Mouse (Mus musculus) liver, embryonic 14.5 days (tissue): Measurements from ENCODE around the gene Rft1. TPM values are rescaled to one million over a fixed set of nuclear protein-coding genes. Genes with fewer than 3 reads are reported as not detected.

ENCODE experiments used
- ATAC-seq: fragments of 200-750 bp; cut with Nextera tagmentation; 2 replicates; pipeline ENCODE4 v1.8.0; 2017; ENCODE audit warnings: moderate number of reproducible peaks, mild to moderate bottlenecking, moderate library complexity; ENCODE audit not compliant: insufficient read depth
- DNase-seq, 3 experiments: peaks; one replicate each; pipeline ENCODE4 v3.0.0-alpha.2; 2012 to 2013; ENCODE audit warnings: low read depth in 3 of 3, low spot score in 3 of 3
- H3K27ac ChIP-seq: fragments of 300-500 bp; sonication (generic); 2 replicates; pipeline ENCODE4 v1.5.1; 2014; ENCODE audit warnings: moderate library complexity, mild to moderate bottlenecking, control low read depth, inconsistent platforms
- H3K27me3 ChIP-seq: fragments of 300-500 bp; sonication (generic); 2 replicates; pipeline ENCODE4 v1.6.1; 2014; ENCODE audit warnings: mild to moderate bottlenecking, low read length, moderate library complexity; ENCODE audit not compliant: control insufficient read depth, insufficient read depth
- H3K36me3 ChIP-seq: fragments of 300-500 bp; sonication (generic); replicated peaks from 2 replicates; pipeline ENCODE4 v1.6.1; 2014; ENCODE audit warnings: low read depth; ENCODE audit not compliant: control insufficient read depth, insufficient read depth
- H3K4me1 ChIP-seq, 2 experiments: fragments of 200-500 bp in 1 of 2; fragments of 300-500 bp in 1 of 2; sonication (generic) in 1 of 2; replicated peaks; 2 replicates each; pipeline ENCODE4 v1.6.1; 2012 to 2014; ENCODE audit warnings: antibody characterized with exemption in 1 of 2, inconsistent platforms in 1 of 2, low read length in 1 of 2; ENCODE audit not compliant: control insufficient read depth in 2 of 2, insufficient read depth in 2 of 2
- H3K4me2 ChIP-seq: fragments of 300-500 bp; sonication (generic); 2 replicates; pipeline ENCODE4 v1.6.1; 2014; ENCODE audit warnings: low read depth, mild to moderate bottlenecking, control low read depth, moderate library complexity
- H3K4me3 ChIP-seq, 2 experiments: fragments of 200-500 bp in 1 of 2; fragments of 300-500 bp in 1 of 2; sonication (generic) in 1 of 2; 2 replicates each; pipeline ENCODE4 v1.5.1; 2012 to 2014; ENCODE audit warnings: low read depth in 2 of 2, low read length in 2 of 2, mild to moderate bottlenecking in 2 of 2, control low read depth in 1 of 2, inconsistent platforms in 1 of 2, moderate library complexity in 1 of 2; ENCODE audit not compliant: insufficient read depth in 1 of 2
- H3K9ac ChIP-seq: fragments of 300-500 bp; sonication (generic); replicated peaks from 2 replicates; pipeline ENCODE4 v1.6.1; 2014; ENCODE audit warnings: mild to moderate bottlenecking, control low read depth, moderate library complexity
- H3K9me3 ChIP-seq: fragments of 300-500 bp; sonication (generic); 2 replicates; pipeline ENCODE4 v1.6.1; 2016; ENCODE audit warnings: low read length, mixed read lengths; ENCODE audit not compliant: control insufficient read depth
- CTCF ChIP-seq: IDR thresholded peaks from 2 replicates; pipeline ENCODE4 v1.5.1; 2016; ENCODE audit warnings: antibody characterized with exemption, low read depth, control low read depth
- EP300 ChIP-seq: IDR thresholded peaks from 2 replicates; pipeline ENCODE4 v1.6.1; 2016; ENCODE audit warnings: antibody characterized with exemption, low read depth
- WGBS: fragments of 180-500 bp; shearing (Covaris S2); extraction: QIAGEN DNeasy Blood & Tissue Kit; methylation state at CpG from one replicate; pipeline ENCODE4 v1.1.7; 2014; ENCODE audit not compliant: insufficient replicate concordance; 5-methylcytosine and 5-hydroxymethylcytosine counted together
- polyA plus RNA-seq, 2 experiments: library from polyadenylated mRNA; depleted of rRNA in 1 of 2; stranded (reverse) in 1 of 2; unstranded in 1 of 2; fragments of >200 nt; fragmentation: Nextera tagmentation in 1 of 2; extraction: Ambion mirVana in 1 of 2; gene quantifications; 2 replicates each; pipeline versions ENCODE4 v1.2.1 to v1.2.3; 2012 to 2014

The Rft1 gene
- polyA plus RNA-seq, 2 experiments = 2.8 to 3.4 TPM

- Histone ChIP-seq H3K36me3 (peaks cover 9% of the 10 kb centered on the region), H3K4me2 (no peak overlapping the region), H3K27ac (no peak overlapping the region), H3K4me3 (no peak overlapping the region), H3K27me3 (no peaks in the 10 kb centered on the region), H3K9me3 (no peaks in the 10 kb centered on the region), H3K9ac (no peak overlapping the region), H3K4me1 (0 out of 4 replicates have a peak, but pooled peaks cover 0 to 2% of the 10 kb centered on the region in 2 experiments)
- WGBS = 76% methylated on average over 4 of the region's 4 CpGs
- TF ChIP-seq EP300 (no peak), CTCF (no peak)
- ATAC-seq (no peak), DNase-seq (no peak)
These were observed 12.4 kb downstream of the Rft1 start for GRCm38 (mm10) chr14:30666604-30667003.

- Histone ChIP-seq H3K9ac (no peak overlapping the region), H3K4me1 (peaks cover 0 to 9% of the 10 kb centered on the region in 2 experiments; a peak in 2 of 4 replicates), H3K36me3 (no peaks in the 10 kb centered on the region; the same call in 1 of the 2 replicates), H3K4me2 (no peak overlapping the region), H3K9me3 (no peaks in the 10 kb centered on the region), H3K27ac (no peak overlapping the region), H3K4me3 (no peak overlapping the region), H3K27me3 (no peaks in the 10 kb centered on the region)
- no peak for TF ChIP-seq EP300
- TF ChIP-seq CTCF = no peak
- ATAC-seq = no peak
- WGBS = 81% methylated on average over 6 of the region's 6 CpGs
- no peak for DNase-seq
These were observed 16.0 kb downstream of the Rft1 start for GRCm38 (mm10) chr14:30670161-30670560.

DNA sequence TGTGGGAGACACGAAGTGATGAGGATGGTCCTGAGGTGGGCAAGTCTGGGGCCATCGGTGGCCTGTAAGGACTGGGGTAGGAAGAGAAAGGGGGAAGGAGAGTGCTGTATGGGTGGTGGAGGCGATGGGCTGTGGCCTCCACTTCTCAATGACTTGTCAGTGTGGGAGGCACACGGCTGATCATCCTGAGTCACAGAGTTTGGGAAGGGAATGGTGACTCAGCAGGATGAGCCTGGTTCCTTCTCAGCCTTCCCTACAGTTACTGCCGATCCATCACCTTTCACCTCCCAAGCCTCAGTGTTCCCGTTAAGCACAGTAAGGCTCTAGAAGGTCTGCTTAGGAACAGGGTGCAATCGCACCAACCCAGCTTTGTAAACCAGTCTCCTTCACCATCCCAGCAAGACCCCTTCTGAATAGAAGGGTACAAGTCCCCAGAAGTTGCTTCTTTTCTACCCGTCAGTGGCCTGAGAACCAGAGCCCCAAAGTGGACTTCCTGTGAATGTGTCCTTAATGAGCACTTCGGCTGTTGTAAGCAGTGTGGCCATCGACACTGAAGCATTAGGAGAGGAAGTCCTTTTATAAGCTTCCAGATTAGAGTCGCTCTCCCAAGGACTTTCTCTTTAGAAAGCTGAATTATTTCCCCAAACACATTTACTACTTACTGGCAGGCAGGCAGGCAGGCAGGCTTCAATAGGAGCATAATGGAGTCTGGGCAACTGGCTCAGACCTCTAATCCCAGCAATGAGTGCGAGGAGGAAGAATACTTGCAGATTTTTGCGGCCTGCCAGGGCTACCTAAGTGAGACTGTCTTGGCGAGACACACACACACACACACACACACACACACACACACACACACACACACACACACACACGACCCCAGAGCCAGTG is 17.2 kb downstream of the Rft1 start:
- no peaks in the 10 kb centered on the region; the same call in 1 of the 2 replicates for H3K36me3 ChIP-seq
- H3K9me3 ChIP-seq = no peaks in the 10 kb centered on the region
- H3K27ac ChIP-seq = no peak overlapping the region
- H3K4me3 ChIP-seq = no peak overlapping the region
- no peak overlapping the region for H3K4me2 ChIP-seq
- 58% methylated on average over 15 of the region's 15 CpGs for WGBS
- ATAC-seq (peak; percentile 9; the same call in 1 of the 2 replicates), DNase-seq (no peak)
- H3K4me1 ChIP-seq = peaks cover 0 to 9% of the 10 kb centered on the region in 2 experiments; a peak in 2 of 4 replicates
- TF ChIP-seq EP300 (no peak), CTCF (no peak)
- H3K9ac ChIP-seq = no peak overlapping the region
- H3K27me3 ChIP-seq = no peaks in the 10 kb centered on the region

DNA sequence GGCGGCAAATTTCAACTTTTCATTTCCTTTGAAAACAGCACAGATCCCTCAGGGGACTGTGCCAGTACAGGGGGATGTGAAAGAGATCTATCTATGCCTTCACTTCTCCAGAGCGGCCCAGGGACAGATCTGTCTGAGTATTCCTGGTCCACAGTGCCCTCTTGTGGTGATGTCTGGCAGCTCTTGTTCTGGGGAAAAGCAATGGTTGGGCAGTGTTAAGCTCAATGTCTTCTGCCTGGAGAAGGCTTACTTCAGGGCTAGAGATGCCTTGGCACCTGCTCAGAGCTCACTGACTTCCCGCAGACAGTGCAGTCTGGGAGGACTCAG is 17.8 kb downstream of the Rft1 start:
- Histone ChIP-seq H3K36me3 (no peaks in the 10 kb centered on the region; the same call in 1 of the 2 replicates), H3K4me3 (no peak overlapping the region), H3K4me2 (no peak overlapping the region), H3K27me3 (no peaks in the 10 kb centered on the region), H3K27ac (no peak overlapping the region), H3K9ac (no peak overlapping the region), H3K9me3 (no peaks in the 10 kb centered on the region), H3K4me1 (peaks cover 0 to 9% of the 10 kb centered on the region in 2 experiments; a peak in 2 of 4 replicates)
- TF ChIP-seq CTCF = peak; percentile 95
- TF ChIP-seq EP300 = no peak
- 11% methylated on average over 3 of the region's 3 CpGs for WGBS
- ATAC-seq = peak; percentile 66
- DNase-seq = peak; percentile 60 to 69 (median 64)

DNA sequence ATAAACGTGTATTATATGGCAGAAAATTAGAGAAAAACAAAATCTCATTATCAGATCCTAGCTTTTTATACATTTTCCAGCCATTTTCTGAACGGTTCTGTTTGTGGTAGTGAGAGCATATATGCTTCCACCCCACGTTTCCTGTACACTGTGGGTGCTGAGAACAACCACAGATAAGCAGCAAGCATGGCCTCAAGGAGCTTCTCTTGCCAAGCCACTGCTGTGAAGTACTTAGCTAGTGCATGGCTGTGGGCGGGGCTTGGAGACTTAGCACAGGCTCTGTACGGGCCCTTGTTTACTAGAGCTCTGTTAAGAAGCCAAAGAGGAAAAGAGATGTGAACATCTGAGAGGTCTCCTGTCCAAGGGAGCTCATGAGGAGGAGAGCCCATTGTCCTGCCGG is 20.8 kb downstream of the Rft1 start:
- 22% methylated on average over 6 of the region's 6 CpGs for WGBS
- H3K9ac ChIP-seq = no peak overlapping the region
- no peaks in the 10 kb centered on the region for H3K9me3 ChIP-seq
- peaks cover 0 to 9% of the 10 kb centered on the region in 2 experiments; a peak in 2 of 4 replicates for H3K4me1 ChIP-seq
- ATAC-seq = peak; percentile 74
- H3K4me3 ChIP-seq = no peak overlapping the region
- H3K27ac ChIP-seq = no peak overlapping the region
- no peak overlapping the region for H3K4me2 ChIP-seq
- H3K27me3 ChIP-seq = no peaks in the 10 kb centered on the region
- TF ChIP-seq EP300 = no peak
- no peak for TF ChIP-seq CTCF
- DNase-seq = peak; percentile 26 to 37 (median 32)
- peaks cover 2% of the 10 kb centered on the region; the same call in 1 of the 2 replicates for H3K36me3 ChIP-seq
